Mouse (Mus musculus) testis, adult 2 months (tissue): ENCODE measurements around the gene AI593442. TPM values are rescaled to one million over a fixed set of nuclear protein-coding genes. Genes with fewer than 3 reads are reported as not detected.

Experiments
- H3K27ac ChIP-seq: fragments of 200-500 bp; 2 replicates; pipeline ENCODE4 v1.5.1; 2012; ENCODE audit warnings: low read depth, low read length; ENCODE audit not compliant: control insufficient read depth, insufficient read depth
- H3K27me3 ChIP-seq: fragments of 200-500 bp; 2 replicates; pipeline ENCODE4 v1.6.1; 2012; ENCODE audit warnings: mild to moderate bottlenecking, low read length, moderate library complexity; ENCODE audit not compliant: control insufficient read depth, insufficient read depth
- H3K36me3 ChIP-seq: fragments of 200-500 bp; 2 replicates; pipeline ENCODE4 v1.6.1; 2012; ENCODE audit warnings: mild to moderate bottlenecking, low read length; ENCODE audit not compliant: control insufficient read depth, insufficient read depth
- H3K4me1 ChIP-seq: fragments of 200-500 bp; 2 replicates; pipeline ENCODE4 v1.6.1; 2012; ENCODE audit warnings: low read length; ENCODE audit not compliant: control insufficient read depth, insufficient read depth
- H3K4me3 ChIP-seq: fragments of 200-500 bp; 2 replicates; pipeline ENCODE4 v1.5.1; 2012; ENCODE audit warnings: low read depth, mild to moderate bottlenecking, low read length, moderate library complexity, mixed read lengths; ENCODE audit not compliant: control insufficient read depth
- CTCF ChIP-seq: fragments of 200-500 bp; IDR thresholded peaks from 2 replicates; pipeline ENCODE4 v1.5.1; 2012; ENCODE audit warnings: low read depth, mild to moderate bottlenecking, inconsistent platforms, low read length, moderate library complexity; ENCODE audit not compliant: control insufficient read depth, insufficient read depth, insufficient replicate concordance
- POLR2A ChIP-seq: fragments of 200-500 bp; IDR thresholded peaks from 2 replicates; pipeline ENCODE4 v1.6.1; 2012; ENCODE audit warnings: low read depth, mild to moderate bottlenecking, inconsistent platforms, low read length, moderate library complexity; ENCODE audit not compliant: control insufficient read depth
- polyA plus RNA-seq: library from polyadenylated mRNA; depleted of rRNA; stranded (reverse); fragments of >200 nt; gene quantifications from 2 replicates; pipeline ENCODE4 v1.2.3, GENCODE M21; 2012

The AI593442 gene
- polyA plus RNA-seq, 1 experiment = 0.54 TPM

DNA sequence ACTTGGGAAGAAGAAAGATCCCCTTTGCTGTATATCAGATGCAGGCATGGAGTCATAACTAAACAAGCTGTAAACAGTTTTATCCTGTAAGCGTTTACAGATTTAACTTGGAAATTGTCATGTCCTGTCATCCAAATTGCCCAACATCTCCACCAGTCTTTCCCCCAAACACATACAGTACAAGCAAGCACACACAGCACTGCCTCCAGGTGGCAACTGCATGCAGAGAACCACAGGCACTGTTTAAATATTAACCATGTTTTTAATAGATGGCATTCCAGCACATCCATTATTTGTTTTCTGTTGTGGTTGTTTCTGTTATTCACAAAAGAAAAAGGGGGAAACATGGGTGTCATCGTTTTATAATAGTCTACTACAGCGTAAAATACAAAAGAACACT, 3.6 kb downstream of the AI593442 start:
- peaks cover 14% of the 10 kb centered on the region for H3K4me1 ChIP-seq
- no peaks in the 10 kb centered on the region; the same call in 1 of the 2 replicates for H3K27me3 ChIP-seq
- no peak overlapping the region for H3K4me3 ChIP-seq
- H3K36me3 ChIP-seq = no peaks in the 10 kb centered on the region
- TF ChIP-seq CTCF (no peak), POLR2A (no peak)
- no peak overlapping the region for H3K27ac ChIP-seq

DNA sequence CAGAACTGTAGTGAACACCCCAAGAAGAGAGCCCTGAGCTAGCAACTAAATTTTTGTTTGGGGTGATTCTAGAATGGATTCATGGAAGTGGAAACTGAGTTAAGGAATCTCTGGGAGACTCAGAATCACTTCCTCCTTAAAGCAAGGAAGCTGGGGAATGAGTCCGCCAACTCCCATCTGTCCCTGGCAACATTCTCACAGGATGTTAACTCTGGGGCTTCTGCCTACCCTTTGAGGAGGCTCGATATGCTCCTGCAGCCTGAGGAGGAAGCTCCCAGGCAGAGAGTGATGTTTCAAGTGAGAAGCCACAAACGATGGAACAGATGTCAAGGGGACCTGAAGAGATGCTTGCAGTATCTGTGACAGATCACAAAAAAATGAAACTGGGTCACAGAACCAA, 18.2 kb downstream of the AI593442 start:
- H3K36me3 ChIP-seq = no peaks in the 10 kb centered on the region
- H3K27me3 ChIP-seq = no peaks in the 10 kb centered on the region
- no peaks in the 10 kb centered on the region for H3K4me1 ChIP-seq
- TF ChIP-seq POLR2A (no peak), CTCF (no peak)
- H3K4me3 ChIP-seq = no peak overlapping the region
- no peak overlapping the region for H3K27ac ChIP-seq

DNA sequence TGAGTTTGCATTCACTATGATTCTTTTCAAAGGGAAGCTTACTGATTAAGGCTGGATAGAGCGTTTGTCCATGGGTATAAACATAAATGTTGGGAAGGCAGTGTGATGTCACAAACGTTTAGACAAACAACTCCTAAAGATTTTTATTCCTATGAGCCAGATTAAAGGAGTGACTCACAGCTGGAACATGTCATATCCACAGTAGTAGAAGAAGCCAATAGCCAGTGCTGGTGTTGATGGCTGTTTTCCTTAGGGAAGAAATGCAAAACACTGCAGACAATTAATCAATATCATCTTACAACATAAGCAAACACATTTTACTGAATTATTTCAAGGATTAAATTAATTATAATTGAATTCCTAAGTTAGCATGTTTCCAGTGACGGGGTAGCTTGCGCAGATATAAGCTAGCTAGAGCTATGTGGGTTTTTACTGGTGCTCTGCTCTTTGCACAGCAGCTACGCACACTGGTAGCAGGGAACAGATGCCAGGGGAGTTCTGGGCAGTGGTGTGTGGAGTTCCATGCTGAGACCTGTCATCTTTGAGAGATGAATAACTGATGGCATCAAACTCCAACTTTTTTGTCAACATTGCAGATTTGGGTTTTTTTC, 29.1 kb downstream of the AI593442 start:
- no peaks in the 10 kb centered on the region for H3K27me3 ChIP-seq
- no peak overlapping the region for H3K27ac ChIP-seq
- no peaks in the 10 kb centered on the region for H3K36me3 ChIP-seq
- no peaks in the 10 kb centered on the region for H3K4me1 ChIP-seq
- no peak overlapping the region for H3K4me3 ChIP-seq
- TF ChIP-seq CTCF (no peak), POLR2A (no peak)

DNA sequence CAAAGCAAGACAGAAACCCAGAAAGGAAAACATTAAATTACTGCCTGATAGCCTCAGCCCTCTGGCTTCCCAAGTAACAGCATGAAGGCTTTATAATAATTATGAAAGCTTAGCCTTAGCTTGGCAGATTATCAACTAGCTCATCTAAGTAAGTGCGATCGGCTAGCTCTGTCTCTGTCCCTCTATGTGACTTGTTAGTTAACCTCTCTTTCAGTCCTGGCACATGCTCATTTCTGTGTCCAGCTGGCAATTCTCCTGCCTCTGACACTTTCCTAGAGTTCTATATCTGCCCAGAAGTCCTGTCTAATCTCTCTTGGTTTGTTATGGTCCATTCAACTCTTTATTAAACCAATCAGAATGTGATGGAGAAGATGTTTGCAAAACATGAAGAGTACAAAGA, 34.3 kb downstream of the AI593442 start:
- no peaks in the 10 kb centered on the region for H3K36me3 ChIP-seq
- no peaks in the 10 kb centered on the region for H3K4me1 ChIP-seq
- H3K4me3 ChIP-seq = no peak overlapping the region
- no peaks in the 10 kb centered on the region for H3K27me3 ChIP-seq
- no peak overlapping the region for H3K27ac ChIP-seq
- TF ChIP-seq CTCF = no peak
- no peak for TF ChIP-seq POLR2A

GRCm38 (mm10) chr9:52644626-52645025, 35.0 kb downstream of the AI593442 start:
- no peak for TF ChIP-seq POLR2A
- no peak for TF ChIP-seq CTCF
- H3K4me1 ChIP-seq = no peaks in the 10 kb centered on the region
- H3K36me3 ChIP-seq = no peaks in the 10 kb centered on the region
- no peak overlapping the region for H3K4me3 ChIP-seq
- H3K27ac ChIP-seq = no peak overlapping the region
- no peaks in the 10 kb centered on the region for H3K27me3 ChIP-seq

DNA sequence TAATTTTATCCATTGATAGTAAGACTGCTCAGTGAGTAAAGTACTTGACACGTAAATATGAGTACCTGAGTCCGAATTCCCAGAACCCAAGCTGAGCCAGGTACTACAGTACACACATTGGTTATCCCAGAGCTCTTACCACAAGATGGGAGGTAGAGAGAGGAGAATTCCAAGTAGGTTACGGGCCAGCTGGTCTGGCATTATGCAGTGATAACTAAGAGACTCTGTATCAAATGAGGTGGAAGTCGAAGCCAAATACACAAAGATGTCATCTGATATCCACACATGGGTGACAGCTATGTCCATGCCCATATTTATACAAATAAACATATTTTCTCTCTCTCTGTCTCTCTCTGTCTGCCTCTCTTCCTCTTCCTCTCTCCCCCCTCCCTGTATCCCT, 35.4 kb downstream of the AI593442 start:
- Histone ChIP-seq H3K4me3 (no peak overlapping the region), H3K4me1 (no peaks in the 10 kb centered on the region), H3K27me3 (no peaks in the 10 kb centered on the region), H3K36me3 (no peaks in the 10 kb centered on the region), H3K27ac (no peak overlapping the region)
- TF ChIP-seq CTCF (no peak), POLR2A (no peak)

GRCm38 (mm10) chr9:52635991-52636390, 43.6 kb downstream of the AI593442 start:
- TF ChIP-seq POLR2A = no peak
- TF ChIP-seq CTCF = no peak
- no peaks in the 10 kb centered on the region for H3K36me3 ChIP-seq

DNA sequence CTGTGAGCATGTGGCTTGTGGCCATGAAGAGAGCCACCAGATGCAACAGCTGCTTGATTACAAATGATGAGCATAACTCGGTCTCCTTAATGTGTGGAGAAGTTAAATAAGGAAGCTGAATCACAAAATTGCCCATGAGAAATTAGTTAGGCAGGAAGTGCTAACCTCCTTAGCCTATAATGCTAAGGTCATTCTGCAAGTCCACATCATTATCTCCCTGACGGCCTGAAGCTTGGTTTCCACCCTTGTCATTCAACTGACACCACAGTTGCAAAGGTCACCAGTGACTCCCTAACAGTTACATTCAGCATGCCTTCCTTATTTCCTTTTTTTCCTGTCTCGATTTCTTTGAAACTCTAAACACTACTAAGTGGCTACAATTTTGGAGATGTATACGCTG, 55.7 kb downstream of the AI593442 start:
- Histone ChIP-seq H3K4me1 (no peaks in the 10 kb centered on the region), H3K36me3 (no peaks in the 10 kb centered on the region), H3K4me3 (no peak overlapping the region), H3K27me3 (no peaks in the 10 kb centered on the region), H3K27ac (no peak overlapping the region)
- TF ChIP-seq CTCF (no peak), POLR2A (no peak)

More at GRCm38 (mm10) chr9:52635991-52636390, 43.6 kb downstream of the AI593442 start:
- no peak overlapping the region for H3K4me3 ChIP-seq
- no peaks in the 10 kb centered on the region for H3K4me1 ChIP-seq
- H3K27me3 ChIP-seq = no peaks in the 10 kb centered on the region
- H3K27ac ChIP-seq = no peak overlapping the region
